Mouse (Mus musculus): ENCODE data around the gene Otub1. TPM values are rescaled to one million over a fixed set of nuclear protein-coding genes. Genes with fewer than 3 reads are reported as not detected.

Gene Otub1
- total RNA-seq, 2 experiments from 2014 or later: 74.7 to 82.3 TPM

- no peak for DNase-seq (ENCODE audit: low spot score)
- intact Hi-C loops (cut with DNase I): no loop called here
Measured at GRCm38 (mm10) chr19:7213010-7213409, 6.9 kb upstream of the Otub1 start.

GRCm38 (mm10) chr19:7212216-7212615 is 6.1 kb upstream of the Otub1 start:
- intact Hi-C loops (cut with DNase I): no loop called here
- no peak for DNase-seq (ENCODE audit: low spot score)

- DNase-seq (ENCODE audit: low spot score): no peak
- intact Hi-C loops (cut with DNase I): no loop called here
Measured at GRCm38 (mm10) chr19:7209907-7210646, 4.0 kb upstream of the Otub1 start.

GRCm38 (mm10) chr19:7205326-7205725 is 790 bp downstream of the Otub1 start:
- no peak for DNase-seq (ENCODE audit: low spot score)
- intact Hi-C loops (cut with DNase I): no loop called here

GRCm38 (mm10) chr19:7204898-7205297 is 1.2 kb downstream of the Otub1 start:
- DNase-seq (ENCODE audit: low spot score): no peak
- intact Hi-C loops (cut with DNase I): no loop called here

- intact Hi-C loops (cut with DNase I): no loop called here
- DNase-seq (ENCODE audit: low spot score): no peak
Measured at GRCm38 (mm10) chr19:7200427-7200826, 5.7 kb downstream of the Otub1 start.

- intact Hi-C loops (cut with DNase I): no loop called here
- DNase-seq (ENCODE audit: low spot score): no peak
Measured at GRCm38 (mm10) chr19:7199089-7199488, 7.0 kb downstream of the Otub1 start.

- no peak for DNase-seq (ENCODE audit: low spot score)
- intact Hi-C loops (cut with DNase I): no loop called here
Measured at GRCm38 (mm10) chr19:7197445-7197844, 8.7 kb downstream of the Otub1 start.

GRCm38 (mm10) chr19:7196741-7197270 is 9.3 kb downstream of the Otub1 start:
- DNase-seq (ENCODE audit: low spot score): no peak
- intact Hi-C loops (cut with DNase I): loop anchor here (1.0 kb wide), 2 partner anchors 129 to 133 kb away; no protein-coding TSS in a partner anchor

- intact Hi-C loops (cut with DNase I): loop anchor here (1.0 kb wide), 2 partner anchors 128 to 132 kb away; no protein-coding TSS in a partner anchor
- no peak for DNase-seq (ENCODE audit: low spot score)
Measured at GRCm38 (mm10) chr19:7195900-7196728, 10.0 kb downstream of the Otub1 start.

- no peak for DNase-seq (ENCODE audit: low spot score)
- intact Hi-C loops (cut with DNase I): no loop called here
Measured at GRCm38 (mm10) chr19:7192561-7192967, 13.6 kb downstream of the Otub1 start.

GRCm38 (mm10) chr19:7191639-7192038 is 14.5 kb downstream of the Otub1 start:
- intact Hi-C loops (cut with DNase I): no loop called here
- no peak for DNase-seq (ENCODE audit: low spot score)

GRCm38 (mm10) chr19:7190986-7191385 is 15.1 kb downstream of the Otub1 start:
- intact Hi-C loops (cut with DNase I): no loop called here
- DNase-seq (ENCODE audit: low spot score): no peak

GRCm38 (mm10) chr19:7189026-7189425 is 17.1 kb downstream of the Otub1 start:
- intact Hi-C loops (cut with DNase I): no loop called here

GRCm38 (mm10) chr19:7187157-7187556 is 19.0 kb downstream of the Otub1 start:
- no peak for DNase-seq (ENCODE audit: low spot score)
- intact Hi-C loops (cut with DNase I): no loop called here

More at GRCm38 (mm10) chr19:7189026-7189425, 17.1 kb downstream of the Otub1 start:
- DNase-seq (ENCODE audit: low spot score): no peak

- no peak for DNase-seq (ENCODE audit: low spot score)
- intact Hi-C loops (cut with DNase I): no loop called here
Measured at GRCm38 (mm10) chr19:7185715-7186291, 20.3 kb downstream of the Otub1 start.

- intact Hi-C loops (cut with DNase I): no loop called here
Measured at GRCm38 (mm10) chr19:7185059-7185458, 21.1 kb downstream of the Otub1 start.

GRCm38 (mm10) chr19:7183419-7183818 is 22.7 kb downstream of the Otub1 start:
- intact Hi-C loops (cut with DNase I): no loop called here
- DNase-seq (ENCODE audit: low spot score): no peak

More at GRCm38 (mm10) chr19:7185059-7185458, 21.1 kb downstream of the Otub1 start:
- no peak for DNase-seq (ENCODE audit: low spot score)

- intact Hi-C loops (cut with DNase I): no loop called here
- no peak for DNase-seq (ENCODE audit: low spot score)
Measured at GRCm38 (mm10) chr19:7182273-7182949, 23.7 kb downstream of the Otub1 start.

GRCm38 (mm10) chr19:7181496-7181895 is 24.6 kb downstream of the Otub1 start:
- DNase-seq (ENCODE audit: low spot score): no peak
- intact Hi-C loops (cut with DNase I): no loop called here
